Mouse (Mus musculus) frontal cortex, postnatal 25 days (tissue): ENCODE results near the gene Ntrk3.

ENCODE experiments used
- DNase-seq, 2 experiments: peaks; one replicate each; pipeline ENCODE4 v3.0.0; 2022; ENCODE audit warnings: low spot score in 2 of 2

Gene Ntrk3

GRCm38 (mm10) chr7:78443373-78444036 lies 294.3 kb downstream of the Ntrk3 start:
- no peak for DNase-seq

- no peak for DNase-seq
Measured at GRCm38 (mm10) chr7:78441706-78442105, 296.1 kb downstream of the Ntrk3 start.

DNA sequence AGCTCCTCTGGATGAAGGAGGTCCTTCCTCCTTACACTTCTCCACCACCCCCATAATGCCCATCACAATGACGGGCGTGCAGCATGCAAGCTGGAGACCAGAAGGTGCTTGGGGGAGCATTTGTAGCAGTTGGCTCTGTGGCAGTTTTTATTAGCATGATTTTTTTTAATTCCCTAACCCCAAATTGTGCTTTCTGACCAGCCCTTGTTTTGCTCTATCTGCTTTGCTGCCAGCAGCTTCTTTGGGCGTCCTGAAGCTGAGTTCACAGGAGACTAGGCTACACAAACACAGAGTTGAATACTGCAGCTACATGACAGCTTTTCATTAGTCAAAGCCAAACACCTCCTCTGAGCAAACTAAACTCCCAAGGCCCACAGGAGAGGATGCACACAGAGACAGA lies 296.9 kb downstream of the Ntrk3 start:
- no peak for DNase-seq

DNA sequence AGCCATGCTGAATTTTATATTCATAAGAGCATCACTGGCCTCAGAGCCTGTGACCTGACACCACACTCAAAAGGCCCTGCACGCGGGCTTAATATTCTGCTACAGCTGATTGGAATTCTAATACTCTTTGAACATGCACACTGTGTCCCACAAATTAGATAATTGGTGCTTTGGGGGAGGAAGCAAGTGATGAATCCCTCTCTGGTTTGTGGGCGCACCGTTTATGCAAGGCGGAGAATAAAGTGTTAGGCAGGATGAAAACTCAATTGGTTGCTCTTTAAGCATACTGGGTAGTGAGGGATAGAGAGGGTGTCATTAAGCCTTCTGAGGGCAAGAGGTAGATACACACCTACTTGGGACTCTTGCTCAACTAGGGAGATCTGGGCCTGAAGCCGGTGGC lies 297.3 kb downstream of the Ntrk3 start:
- DNase-seq, result no peak

GRCm38 (mm10) chr7:78439361-78440120 lies 298.3 kb downstream of the Ntrk3 start:
- no peak for DNase-seq

DNA sequence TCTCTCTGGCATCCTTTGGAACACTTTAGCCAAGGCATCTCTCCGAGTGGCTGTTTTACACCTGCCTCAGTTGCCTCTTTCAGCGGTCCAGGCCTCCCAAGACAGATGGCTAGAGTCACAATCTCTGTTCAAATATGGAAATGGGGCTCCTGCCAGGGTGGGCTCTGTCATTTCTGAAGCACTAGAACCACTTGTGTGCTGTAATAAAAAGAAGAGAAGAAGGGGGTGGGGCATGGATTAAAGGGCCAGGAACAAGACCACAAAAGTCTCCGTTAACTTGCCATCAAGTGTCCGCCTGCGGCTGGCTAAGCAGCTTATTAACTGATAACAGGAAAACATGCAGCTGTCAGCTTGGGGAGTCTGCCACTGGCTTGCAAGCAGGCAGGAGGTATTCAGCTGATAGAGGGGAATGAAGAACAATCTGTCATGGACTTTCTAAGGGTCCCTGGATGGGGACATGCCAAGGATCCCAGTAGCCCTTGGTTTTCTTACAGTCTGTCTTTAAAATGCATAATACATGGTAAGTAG lies 304.1 kb downstream of the Ntrk3 start:
- DNase-seq, result no peak

DNA sequence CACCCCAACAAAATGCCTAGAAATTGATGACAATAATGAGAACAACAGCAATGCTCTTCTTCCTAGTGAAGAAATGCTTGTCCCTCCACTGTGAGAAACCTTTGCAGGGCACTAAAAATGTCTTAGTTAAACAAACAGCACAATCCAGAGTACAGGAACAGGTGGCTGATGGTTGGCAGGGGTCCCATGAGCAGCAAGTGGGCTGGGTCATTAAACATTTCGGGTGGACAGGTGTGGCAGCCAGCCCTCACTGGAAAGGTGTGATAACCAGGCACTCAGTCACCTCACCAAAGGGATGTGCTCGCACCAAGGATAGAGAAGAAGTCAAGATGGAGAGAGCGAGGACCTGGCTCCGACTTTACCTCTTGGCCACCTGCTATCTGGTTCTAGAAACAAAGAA lies 306.2 kb downstream of the Ntrk3 start:
- DNase-seq, result no peak

DNA sequence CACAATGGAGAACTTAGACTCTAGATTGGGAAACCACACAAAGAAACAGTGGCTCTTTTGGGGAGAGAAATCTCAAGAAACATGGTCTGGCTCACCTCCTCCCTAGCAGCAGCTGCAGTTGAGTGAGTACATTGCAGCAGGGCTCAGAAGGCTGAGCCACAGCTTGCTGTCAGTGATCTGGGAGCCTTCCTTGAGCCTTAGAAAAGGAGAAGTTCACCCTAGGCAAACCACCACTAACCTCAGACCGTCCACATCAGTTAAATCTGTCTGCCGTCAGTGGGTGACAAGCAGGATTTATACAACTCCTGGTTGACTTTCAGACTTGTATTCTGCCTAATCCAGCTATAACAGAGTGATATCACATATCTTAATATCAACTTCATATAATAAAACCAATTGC lies 325.6 kb downstream of the Ntrk3 start:
- DNase-seq, result no peak

- DNase-seq, result no peak
Measured at GRCm38 (mm10) chr7:78409970-78410369, 327.8 kb downstream of the Ntrk3 start.

- no peak for DNase-seq
Measured at GRCm38 (mm10) chr7:78406641-78407291, 331.0 kb downstream of the Ntrk3 start.

DNA sequence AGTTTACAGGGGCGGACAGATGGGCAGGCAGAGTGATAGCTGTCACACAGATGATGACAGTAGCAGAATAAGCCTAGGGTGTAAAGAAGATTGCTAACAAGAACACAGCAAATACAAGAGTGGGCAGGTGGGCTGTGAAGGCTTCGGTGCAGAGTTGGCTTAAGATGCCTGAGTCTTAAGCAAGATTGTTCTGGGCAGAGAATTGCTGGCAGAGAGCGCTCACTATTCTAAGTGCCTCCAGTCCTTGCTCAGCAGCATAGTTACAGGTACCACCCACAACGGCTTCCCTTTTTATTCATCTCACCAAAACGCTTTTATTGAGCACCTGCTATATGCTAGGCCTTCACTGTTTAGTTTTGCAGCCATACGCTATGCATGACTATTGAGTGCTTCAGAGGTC lies 333.3 kb downstream of the Ntrk3 start:
- DNase-seq, result no peak

DNA sequence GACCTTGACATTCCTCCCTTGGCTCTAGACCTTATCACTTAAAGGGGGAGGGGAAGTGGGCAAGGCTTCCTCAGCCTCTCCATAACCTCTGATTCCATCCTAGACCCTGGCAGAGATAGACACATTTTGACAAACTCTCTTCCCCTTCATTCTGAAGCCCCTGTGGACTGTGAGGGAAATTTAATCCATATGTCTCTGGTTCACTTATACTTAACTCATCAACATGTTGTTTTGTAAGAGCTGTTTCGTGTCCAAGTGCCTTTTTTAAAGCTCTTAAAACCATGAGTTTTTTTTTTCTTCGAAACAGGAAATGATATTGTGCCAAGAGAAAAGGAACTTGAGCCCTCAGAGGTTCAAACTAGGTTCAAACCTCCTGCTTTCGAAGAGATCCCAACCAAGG lies 335.3 kb downstream of the Ntrk3 start:
- DNase-seq, result no peak

DNA sequence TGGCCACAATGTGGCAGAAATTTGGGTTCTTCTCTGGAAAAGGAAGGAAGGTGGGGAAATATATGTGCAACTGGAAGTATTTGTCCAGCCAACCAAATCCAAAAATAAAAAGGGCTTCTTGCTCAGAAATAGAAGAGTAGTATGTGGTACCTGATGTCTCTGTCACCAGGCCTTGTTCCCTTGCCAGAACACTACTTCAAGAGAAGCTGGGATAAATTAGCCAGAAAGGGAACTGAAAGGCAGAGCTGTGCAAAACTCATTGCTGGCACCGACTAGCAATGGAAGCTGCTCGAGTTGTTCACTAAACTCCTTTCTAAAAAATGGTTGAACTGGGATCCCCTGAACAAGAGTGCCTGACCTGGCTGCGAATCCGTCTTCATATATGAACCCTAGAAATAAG lies 337.6 kb downstream of the Ntrk3 start:
- DNase-seq, result no peak

DNA sequence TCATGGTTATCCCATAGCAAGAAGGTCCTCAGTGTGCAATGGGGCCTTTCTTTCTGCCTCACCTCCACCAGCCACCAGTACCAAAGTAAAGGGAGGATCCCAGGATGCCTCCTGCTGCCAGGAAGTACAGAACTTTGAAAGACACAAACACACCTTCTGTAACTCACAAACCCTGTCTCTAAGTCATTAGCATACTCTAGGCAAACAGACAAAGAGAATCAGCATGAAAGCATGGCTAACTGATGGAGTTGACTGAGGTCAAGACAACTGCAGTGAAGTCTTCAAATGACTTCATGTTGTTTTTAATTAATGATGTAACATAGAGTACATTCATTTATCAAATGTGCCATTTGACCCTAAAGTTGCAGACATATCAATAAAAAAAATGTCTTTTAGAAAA lies 339.4 kb downstream of the Ntrk3 start:
- no peak for DNase-seq

- DNase-seq, result no peak
Measured at GRCm38 (mm10) chr7:78397215-78397614, 340.6 kb downstream of the Ntrk3 start.

GRCm38 (mm10) chr7:78390019-78390418 lies 347.8 kb downstream of the Ntrk3 start:
- DNase-seq, result no peak

GRCm38 (mm10) chr7:78388101-78388500 lies 349.7 kb downstream of the Ntrk3 start:
- DNase-seq, result no peak

- no peak for DNase-seq
Measured at GRCm38 (mm10) chr7:78385971-78386370, 351.8 kb downstream of the Ntrk3 start.

GRCm38 (mm10) chr7:78384111-78384510 lies 353.7 kb downstream of the Ntrk3 start:
- DNase-seq, result no peak

DNA sequence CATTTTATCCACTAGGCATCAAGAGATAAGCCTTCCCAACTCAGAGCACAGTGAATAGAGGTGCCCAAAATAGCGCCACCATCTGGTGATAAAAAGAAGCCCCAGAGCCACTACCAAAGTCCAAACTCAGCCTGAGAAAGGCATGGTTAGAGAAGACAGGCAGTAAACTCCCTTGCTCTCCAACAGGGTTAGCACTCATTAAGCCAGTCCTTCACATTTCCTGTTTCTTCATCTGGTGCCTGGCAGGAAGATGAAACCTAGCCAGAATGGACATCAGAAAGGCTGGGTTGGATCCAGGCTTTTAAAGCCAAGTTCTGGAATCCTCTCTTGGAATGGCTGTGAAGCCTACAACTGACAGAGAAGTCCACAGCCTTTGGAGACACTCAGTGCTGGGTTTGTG lies 355.7 kb downstream of the Ntrk3 start:
- no peak for DNase-seq

DNA sequence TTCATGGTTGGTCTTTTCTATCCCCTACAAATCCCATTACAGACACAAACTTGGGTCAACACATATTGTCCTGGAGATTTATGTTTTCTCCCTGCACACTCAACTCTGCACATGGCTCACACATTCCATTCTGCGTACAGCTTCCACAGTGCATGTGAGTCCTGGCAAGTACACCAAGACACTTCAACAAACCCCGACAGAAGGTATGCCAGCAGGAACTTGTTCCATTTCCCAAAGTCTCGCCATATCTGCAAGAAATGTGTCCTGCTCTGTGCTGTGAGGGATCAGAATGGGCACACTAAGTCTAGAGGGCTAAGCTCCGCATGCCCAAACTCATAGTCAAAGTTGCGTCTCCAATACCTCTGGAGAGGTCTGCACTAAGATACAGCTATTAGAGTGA lies 358.0 kb downstream of the Ntrk3 start:
- no peak for DNase-seq

GRCm38 (mm10) chr7:78378306-78378705 lies 359.5 kb downstream of the Ntrk3 start:
- no peak for DNase-seq

GRCm38 (mm10) chr7:78376875-78377274 lies 360.9 kb downstream of the Ntrk3 start:
- DNase-seq, result no peak
